Mouse (Mus musculus): ENCODE data around the gene Bnipl. TPM values are rescaled to one million over a fixed set of nuclear protein-coding genes. Genes with fewer than 3 reads are reported as not detected.
"Not testable (repeated sequence)": the region's sequence is repeated elsewhere in the genome, so short reads cannot be mapped to it uniquely, and the experiment has no call there.

The Bnipl gene
- polyA plus RNA-seq, 1 experiment from 2014 or later = 0.20 TPM

GRCm38 (mm10) chr3:95212889-95213608, 37.9 kb downstream of the Bnipl start:
- not testable (repeated sequence) for H3K36me3 ChIP-seq (ENCODE audit: control insufficient read depth, insufficient read depth, low read length); H3K4me3 ChIP-seq (ENCODE audit: low read depth, low read length); H3K27ac ChIP-seq (ENCODE audit: low read depth, low read length); H3K4me2 ChIP-seq; H3K9ac ChIP-seq (ENCODE audit: low read length); H3K4me1 ChIP-seq (ENCODE audit: control insufficient read depth, insufficient read depth, low read length); H3K9me3 ChIP-seq (ENCODE audit: control insufficient read depth, low read length); H3K27me3 ChIP-seq (ENCODE audit: control insufficient read depth, insufficient read depth, low read length); ATAC-seq (ENCODE audit: low FRiP score)
- peak; percentile 64 for DNase-seq (ENCODE audit: low spot score, missing footprints)
- 92% methylated on average over 7 of the region's 10 CpGs for WGBS

GRCm38 (mm10) chr3:95210585-95210984, 40.4 kb downstream of the Bnipl start:
- Histone ChIP-seq H3K9ac (ENCODE audit: low read length) (no peak overlapping the region), H3K9me3 (ENCODE audit: control insufficient read depth, low read length) (no peaks in the 10 kb centered on the region), H3K4me2 (no peak overlapping the region), H3K4me1 (ENCODE audit: control insufficient read depth, insufficient read depth, low read length) (no peaks in the 10 kb centered on the region), H3K27me3 (ENCODE audit: control insufficient read depth, insufficient read depth, low read length) (no peaks in the 10 kb centered on the region), H3K4me3 (ENCODE audit: low read depth, low read length) (no peak overlapping the region), H3K27ac (ENCODE audit: low read depth, low read length) (no peak overlapping the region), H3K36me3 (ENCODE audit: control insufficient read depth, insufficient read depth, low read length) (0 out of 2 replicates have a peak, but pooled peaks cover 4% of the 10 kb centered on the region)
- ATAC-seq (ENCODE audit: low FRiP score) = no peak
- WGBS = 63% methylated on average over 2 of the region's 2 CpGs
- no peak for DNase-seq (ENCODE audit: low spot score, missing footprints)

GRCm38 (mm10) chr3:95208286-95208685, 42.7 kb downstream of the Bnipl start:
- H3K27ac ChIP-seq (ENCODE audit: low read depth, low read length) = no peak overlapping the region
- H3K36me3 ChIP-seq (ENCODE audit: control insufficient read depth, insufficient read depth, low read length) = peaks cover 11% of the 10 kb centered on the region; the same call in 1 of the 2 replicates
- H3K4me3 ChIP-seq (ENCODE audit: low read depth, low read length) = no peak overlapping the region
- no peak overlapping the region for H3K9ac ChIP-seq (ENCODE audit: low read length)
- no peaks in the 10 kb centered on the region for H3K27me3 ChIP-seq (ENCODE audit: control insufficient read depth, insufficient read depth, low read length)
- H3K4me2 ChIP-seq = no peak overlapping the region
- H3K4me1 ChIP-seq (ENCODE audit: control insufficient read depth, insufficient read depth, low read length) = no peaks in the 10 kb centered on the region
- H3K9me3 ChIP-seq (ENCODE audit: control insufficient read depth, low read length) = no peaks in the 10 kb centered on the region
- no peak for ATAC-seq (ENCODE audit: low FRiP score)
- no peak for DNase-seq (ENCODE audit: low spot score, missing footprints)
- 88% methylated on average over 4 of the region's 4 CpGs for WGBS

GRCm38 (mm10) chr3:95203880-95204279, 47.1 kb downstream of the Bnipl start:
- no peak for ATAC-seq (ENCODE audit: low FRiP score)
- peak; percentile 68 for DNase-seq (ENCODE audit: low spot score, missing footprints)
- Histone ChIP-seq H3K9me3 (ENCODE audit: control insufficient read depth, low read length) (no peaks in the 10 kb centered on the region), H3K4me2 (no peak overlapping the region), H3K9ac (ENCODE audit: low read length) (no peak overlapping the region), H3K27ac (ENCODE audit: low read depth, low read length) (no peak overlapping the region), H3K27me3 (ENCODE audit: control insufficient read depth, insufficient read depth, low read length) (no peaks in the 10 kb centered on the region), H3K4me1 (ENCODE audit: control insufficient read depth, insufficient read depth, low read length) (no peaks in the 10 kb centered on the region), H3K4me3 (ENCODE audit: low read depth, low read length) (no peak overlapping the region), H3K36me3 (ENCODE audit: control insufficient read depth, insufficient read depth, low read length) (peaks cover 24% of the 10 kb centered on the region)
- WGBS = 92% methylated on average over 6 of the region's 6 CpGs

- Histone ChIP-seq H3K36me3 (ENCODE audit: control insufficient read depth, insufficient read depth, low read length) (peaks cover 23% of the 10 kb centered on the region), H3K4me1 (ENCODE audit: control insufficient read depth, insufficient read depth, low read length) (no peaks in the 10 kb centered on the region)
These were observed 50.4 kb downstream of the Bnipl start for GRCm38 (mm10) chr3:95200562-95200961.

GRCm38 (mm10) chr3:95200132-95200531, 50.9 kb downstream of the Bnipl start:
- ATAC-seq (ENCODE audit: low FRiP score) (no peak), DNase-seq (ENCODE audit: low spot score, missing footprints) (no peak)
- Histone ChIP-seq H3K4me1 (ENCODE audit: control insufficient read depth, insufficient read depth, low read length) (no peaks in the 10 kb centered on the region), H3K4me3 (ENCODE audit: low read depth, low read length) (no peak overlapping the region), H3K4me2 (no peak overlapping the region), H3K9ac (ENCODE audit: low read length) (no peak overlapping the region), H3K27ac (ENCODE audit: low read depth, low read length) (no peak overlapping the region), H3K9me3 (ENCODE audit: control insufficient read depth, low read length) (no peaks in the 10 kb centered on the region), H3K27me3 (ENCODE audit: control insufficient read depth, insufficient read depth, low read length) (no peaks in the 10 kb centered on the region), H3K36me3 (ENCODE audit: control insufficient read depth, insufficient read depth, low read length) (peaks cover 25% of the 10 kb centered on the region)
- WGBS = 71% methylated on average over 7 of the region's 7 CpGs

More at GRCm38 (mm10) chr3:95200562-95200961, 50.4 kb downstream of the Bnipl start:
- DNase-seq (ENCODE audit: low spot score, missing footprints) = no peak
- no peak overlapping the region for H3K27ac ChIP-seq (ENCODE audit: low read depth, low read length)
- 81% methylated on average over 2 of the region's 2 CpGs for WGBS
- H3K4me3 ChIP-seq (ENCODE audit: low read depth, low read length) = no peak overlapping the region
- no peak overlapping the region for H3K9ac ChIP-seq (ENCODE audit: low read length)
- no peak overlapping the region for H3K4me2 ChIP-seq
- ATAC-seq (ENCODE audit: low FRiP score) = no peak
- H3K9me3 ChIP-seq (ENCODE audit: control insufficient read depth, low read length) = no peaks in the 10 kb centered on the region
- H3K27me3 ChIP-seq (ENCODE audit: control insufficient read depth, insufficient read depth, low read length) = no peaks in the 10 kb centered on the region

- H3K36me3 ChIP-seq (ENCODE audit: control insufficient read depth, insufficient read depth, low read length) = peaks cover 22% of the 10 kb centered on the region
- WGBS = 87% methylated on average over 1 of the region's 1 CpGs
- H3K4me3 ChIP-seq (ENCODE audit: low read depth, low read length) = no peak overlapping the region
- no peak overlapping the region for H3K4me2 ChIP-seq
- DNase-seq (ENCODE audit: low spot score, missing footprints) = no peak
- H3K9ac ChIP-seq (ENCODE audit: low read length) = no peak overlapping the region
- no peaks in the 10 kb centered on the region for H3K27me3 ChIP-seq (ENCODE audit: control insufficient read depth, insufficient read depth, low read length)
- no peaks in the 10 kb centered on the region for H3K9me3 ChIP-seq (ENCODE audit: control insufficient read depth, low read length)
- no peak for ATAC-seq (ENCODE audit: low FRiP score)
- no peak overlapping the region for H3K27ac ChIP-seq (ENCODE audit: low read depth, low read length)
- H3K4me1 ChIP-seq (ENCODE audit: control insufficient read depth, insufficient read depth, low read length) = no peaks in the 10 kb centered on the region
These were observed 51.9 kb downstream of the Bnipl start for GRCm38 (mm10) chr3:95199101-95199500.

- H3K36me3 ChIP-seq (ENCODE audit: control insufficient read depth, insufficient read depth, low read length) = peaks cover 14% of the 10 kb centered on the region
- no peak overlapping the region for H3K4me2 ChIP-seq
- no peak for DNase-seq (ENCODE audit: low spot score, missing footprints)
- no peak for ATAC-seq (ENCODE audit: low FRiP score)
- H3K4me1 ChIP-seq (ENCODE audit: control insufficient read depth, insufficient read depth, low read length) = no peaks in the 10 kb centered on the region
- no peak overlapping the region for H3K9ac ChIP-seq (ENCODE audit: low read length)
- no peak overlapping the region for H3K4me3 ChIP-seq (ENCODE audit: low read depth, low read length)
- no peaks in the 10 kb centered on the region for H3K9me3 ChIP-seq (ENCODE audit: control insufficient read depth, low read length)
- no peaks in the 10 kb centered on the region for H3K27me3 ChIP-seq (ENCODE audit: control insufficient read depth, insufficient read depth, low read length)
- H3K27ac ChIP-seq (ENCODE audit: low read depth, low read length) = no peak overlapping the region
- 91% methylated on average over 2 of the region's 2 CpGs for WGBS
These were observed 55.2 kb downstream of the Bnipl start for GRCm38 (mm10) chr3:95195772-95196171.

- WGBS = 84% methylated on average over 6 of the region's 6 CpGs
- no peak overlapping the region for H3K4me2 ChIP-seq
- no peak overlapping the region for H3K27ac ChIP-seq (ENCODE audit: low read depth, low read length)
- peaks cover 15% of the 10 kb centered on the region for H3K36me3 ChIP-seq (ENCODE audit: control insufficient read depth, insufficient read depth, low read length)
- no peaks in the 10 kb centered on the region for H3K27me3 ChIP-seq (ENCODE audit: control insufficient read depth, insufficient read depth, low read length)
- no peaks in the 10 kb centered on the region for H3K4me1 ChIP-seq (ENCODE audit: control insufficient read depth, insufficient read depth, low read length)
- no peak overlapping the region for H3K4me3 ChIP-seq (ENCODE audit: low read depth, low read length)
- H3K9me3 ChIP-seq (ENCODE audit: control insufficient read depth, low read length) = no peaks in the 10 kb centered on the region
- no peak for ATAC-seq (ENCODE audit: low FRiP score)
- H3K9ac ChIP-seq (ENCODE audit: low read length) = no peak overlapping the region
- no peak for DNase-seq (ENCODE audit: low spot score, missing footprints)
These were observed 56.3 kb downstream of the Bnipl start for GRCm38 (mm10) chr3:95194721-95195135.
